In the genomic region with DNA sequence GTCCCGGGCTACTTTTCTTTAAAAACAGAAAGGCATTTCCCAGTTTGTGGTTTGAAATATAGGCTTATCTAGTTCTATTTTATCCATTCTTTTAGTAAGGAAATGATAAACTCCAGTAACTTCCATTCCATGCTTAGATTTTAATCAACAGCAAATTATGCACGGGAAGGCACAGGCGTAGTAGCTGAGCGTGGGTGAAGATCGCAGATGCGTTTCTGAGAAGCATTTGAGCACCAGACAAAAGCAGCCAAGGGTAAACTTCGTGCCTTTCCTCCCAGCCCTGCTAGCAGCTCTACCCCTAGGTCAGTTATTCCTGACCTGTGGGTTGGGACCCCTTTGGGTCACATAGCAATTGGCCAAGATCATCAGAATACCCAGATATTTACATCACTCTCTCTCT, we compare ENCODE assay signal across 29 mouse cellular contexts.
DNase-seq lines count a peak whose midpoint lies in the region; ATAC-seq and TF ChIP-seq lines count a peak whose summit lies in the region.
"Had no signal": no experiment of that assay in that cellular context is flagged by ENCODE, and none has a peak within 500 bp of the region (broad histone marks: within the 10 kb centered on the region; RNA-seq: fewer than 3 reads in every experiment).

No protein-coding gene starts in this region.

- no peak for TF ChIP-seq CTCF in intestine, postnatal 0 days (IDR thresholded peaks at IDR 0.05; ENCODE audit: low read depth)
- no peak for TF ChIP-seq CTCF in left cerebral cortex, adult 2 months (IDR thresholded peaks at IDR 0.05)

- no peaks in the 10 kb centered on the region for H3K9me3 ChIP-seq in intestine, embryonic 14.5 days (ENCODE audit: control insufficient read depth, low read length)
- no peaks in the 10 kb centered on the region for H3K9me3 ChIP-seq in intestine, postnatal 0 days (ENCODE audit: control insufficient read depth)
- H3K9me3 ChIP-seq: embryonic facial prominence, embryonic 12.5 days; embryonic facial prominence, embryonic 15.5 days; G1E; heart, embryonic 10.5 days; heart, embryonic 13.5 days had no signal

- no peak overlapping the region for H3K4me3 ChIP-seq in intestine, embryonic 14.5 days (ENCODE audit: low read depth, low read length)
- H3K4me3 ChIP-seq in intestine, postnatal 0 days (ENCODE audit: low read depth, low read length) = no peak overlapping the region
- H3K4me3 ChIP-seq in left cerebral cortex, adult 2 months = no peak overlapping the region
- H3K4me3 ChIP-seq: embryonic facial prominence, embryonic 12.5 days; embryonic facial prominence, embryonic 15.5 days; heart, adult 2 months; heart, embryonic 10.5 days; heart, embryonic 13.5 days had no signal

- WGBS in intestine, embryonic 14.5 days = 88% methylated on average over 7 of the region's 7 CpGs
- 90% methylated on average over 7 of the region's 7 CpGs for WGBS in intestine, postnatal 0 days

- no peak overlapping the region for H3K9ac ChIP-seq in intestine, embryonic 14.5 days (ENCODE audit: low read length)
- H3K9ac ChIP-seq in intestine, postnatal 0 days (ENCODE audit: low read depth, low read length) = no peak overlapping the region
- H3K9ac ChIP-seq: embryonic facial prominence, embryonic 12.5 days; embryonic facial prominence, embryonic 15.5 days; forebrain, postnatal 0 days; heart, embryonic 13.5 days; hindbrain, embryonic 14.5 days had no signal

- no peak for ATAC-seq in intestine, embryonic 14.5 days (replicated peaks; ENCODE audit: low FRiP score, low TSS enrichment, low read depth)
- no peak for ATAC-seq in intestine, postnatal 0 days
- ATAC-seq: forebrain, embryonic 14.5 days; forebrain, postnatal 0 days; hindbrain, postnatal 0 days; Patski had no signal

- H3K27ac ChIP-seq in intestine, embryonic 14.5 days (ENCODE audit: low read depth) = no peak overlapping the region
- H3K27ac ChIP-seq in intestine, postnatal 0 days (ENCODE audit: low read depth, low read length) = no peak overlapping the region
- peak overlapping the region; percentile 50; the same call in 1 of the 2 replicates for H3K27ac ChIP-seq in left cerebral cortex, adult 2 months
- H3K27ac ChIP-seq: embryonic facial prominence, embryonic 12.5 days; embryonic facial prominence, embryonic 15.5 days; heart, adult 2 months; heart, embryonic 10.5 days; heart, embryonic 13.5 days; hindbrain, embryonic 14.5 days; hindbrain, postnatal 0 days had no signal

- H3K27me3 ChIP-seq in intestine, embryonic 14.5 days (replicated peaks; ENCODE audit: control insufficient read depth, insufficient read depth, low read length) = no peaks in the 10 kb centered on the region
- H3K27me3 ChIP-seq in intestine, postnatal 0 days (replicated peaks; ENCODE audit: control insufficient read depth, insufficient read depth, low read length) = no peaks in the 10 kb centered on the region
- H3K27me3 ChIP-seq: CH12.LX; embryonic facial prominence, embryonic 12.5 days; embryonic facial prominence, embryonic 15.5 days; heart, embryonic 13.5 days; Patski had no signal

- no peaks in the 10 kb centered on the region for H3K4me1 ChIP-seq in intestine, embryonic 14.5 days (replicated peaks; ENCODE audit: control insufficient read depth, insufficient read depth, low read length)
- no peaks in the 10 kb centered on the region for H3K4me1 ChIP-seq in intestine, postnatal 0 days (replicated peaks; ENCODE audit: control insufficient read depth, insufficient read depth, low read length)
- H3K4me1 ChIP-seq: embryonic facial prominence, embryonic 12.5 days had no signal

- intact Hi-C loops in left cerebral cortex, adult 2 months (cut with DNase I) = no loop called here

- peak; percentile 18 for DNase-seq in intestine, embryonic 14.5 days (ENCODE audit: low spot score)
- no peak for DNase-seq in left cerebral cortex, adult 2 months (ENCODE audit: extremely low spot score in 1 of 2, low spot score in 2 of 2)
- no peak for DNase-seq in left cerebral cortex, adult 11 months (ENCODE audit: low spot score)
- DNase-seq in right cerebral cortex, adult 18-20 months = peak; percentile 46
- DNase-seq in right cerebral cortex, postnatal 4 days = no peak
- DNase-seq: adrenal gland, postnatal 10 days; adrenal gland, postnatal 36 days; B cell, adult 2 months; cerebellum, adult 11 months; cerebellum, adult 2 months; cerebellum, adult 9-11 months; cerebellum, postnatal 25 days; forebrain, postnatal 0 days; gastrocnemius, postnatal 10 days; gastrocnemius, postnatal 36 days; heart, adult 2 months; heart, postnatal 14 days; heart, postnatal 4 days had no signal

- no peak overlapping the region for H3K4me2 ChIP-seq in intestine, embryonic 14.5 days (ENCODE audit: low read length)
- no peak overlapping the region for H3K4me2 ChIP-seq in intestine, postnatal 0 days (replicated peaks; ENCODE audit: low read depth)
- H3K4me2 ChIP-seq: embryonic facial prominence, embryonic 12.5 days; embryonic facial prominence, embryonic 15.5 days; heart, embryonic 13.5 days; hindbrain, embryonic 14.5 days had no signal

- no peaks in the 10 kb centered on the region for H3K36me3 ChIP-seq in intestine, embryonic 14.5 days (ENCODE audit: control insufficient read depth, insufficient read depth, low read length)
- H3K36me3 ChIP-seq in intestine, postnatal 0 days (ENCODE audit: control insufficient read depth, insufficient read depth) = no peaks in the 10 kb centered on the region
- H3K36me3 ChIP-seq: embryonic facial prominence, embryonic 12.5 days; embryonic facial prominence, embryonic 15.5 days; G1E; heart, embryonic 10.5 days; heart, embryonic 13.5 days had no signal

Comparison
In these comparisons a context has a peak if more than half of its experiments do, and no peak if none do; other contexts are left out.
1. DNase-seq: peak in intestine, embryonic 14.5 days (single experiment) and right cerebral cortex, adult 18-20 months (single experiment); none in left cerebral cortex, adult 2 months (0 of 2), left cerebral cortex, adult 11 months (single experiment) and right cerebral cortex, postnatal 4 days (single experiment).